Mouse (Mus musculus): ENCODE results near the gene Tollip.
"Not testable (repeated sequence)": the region's sequence is repeated elsewhere in the genome, so short reads cannot be mapped to it uniquely, and the experiment has no call there.

Tollip gene

GRCm38 (mm10) chr7:141934128-141934898, 16.0 kb upstream of the Tollip start:
- no peak for DNase-seq (ENCODE audit: low read depth, low spot score)

- DNase-seq (ENCODE audit: low read depth, low spot score): no peak
These were observed 10.3 kb upstream of the Tollip start for GRCm38 (mm10) chr7:141928642-141929041.

- no peak for DNase-seq (ENCODE audit: low read depth, low spot score)
These were observed 6.6 kb upstream of the Tollip start for GRCm38 (mm10) chr7:141924917-141925316.

- DNase-seq (ENCODE audit: low read depth, low spot score): not testable (repeated sequence)
These were observed 5.8 kb upstream of the Tollip start for GRCm38 (mm10) chr7:141924121-141924520.

- no peak for DNase-seq (ENCODE audit: low read depth, low spot score)
These were observed 7.0 kb downstream of the Tollip start for GRCm38 (mm10) chr7:141911305-141911704.

GRCm38 (mm10) chr7:141908591-141908990, 9.7 kb downstream of the Tollip start:
- DNase-seq (ENCODE audit: low read depth, low spot score): no peak

GRCm38 (mm10) chr7:141902791-141903190, 15.5 kb downstream of the Tollip start:
- DNase-seq (ENCODE audit: low read depth, low spot score): no peak

GRCm38 (mm10) chr7:141902269-141902729, 16.0 kb downstream of the Tollip start:
- peak; percentile 96 for DNase-seq (ENCODE audit: low read depth, low spot score)

- no peak for DNase-seq (ENCODE audit: low read depth, low spot score)
These were observed 16.5 kb downstream of the Tollip start for GRCm38 (mm10) chr7:141901825-141902224.

GRCm38 (mm10) chr7:141892151-141892550, 26.2 kb downstream of the Tollip start:
- DNase-seq (ENCODE audit: low read depth, low spot score): no peak

GRCm38 (mm10) chr7:141878813-141879212, 39.5 kb downstream of the Tollip start:
- DNase-seq (ENCODE audit: low read depth, low spot score): no peak

- no peak for DNase-seq (ENCODE audit: low read depth, low spot score)
These were observed 43.4 kb downstream of the Tollip start for GRCm38 (mm10) chr7:141874891-141875290.

- no peak for DNase-seq (ENCODE audit: low read depth, low spot score)
These were observed 47.8 kb downstream of the Tollip start for GRCm38 (mm10) chr7:141870553-141870952.

- no peak for DNase-seq (ENCODE audit: low read depth, low spot score)
These were observed 48.7 kb downstream of the Tollip start for GRCm38 (mm10) chr7:141869644-141870043.

- DNase-seq (ENCODE audit: low read depth, low spot score): no peak
These were observed 57.3 kb downstream of the Tollip start for GRCm38 (mm10) chr7:141861046-141861445.

- DNase-seq (ENCODE audit: low read depth, low spot score): no peak
These were observed 78.0 kb downstream of the Tollip start for GRCm38 (mm10) chr7:141840354-141840753.

GRCm38 (mm10) chr7:141838779-141839178, 79.5 kb downstream of the Tollip start, which contains the start of gene Muc5b:
Gene Muc5b (plus strand): TSS chr7:141839070.
- no peak for DNase-seq (ENCODE audit: low read depth, low spot score)

- DNase-seq (ENCODE audit: low read depth, low spot score): no peak
These were observed 81.9 kb downstream of the Tollip start for GRCm38 (mm10) chr7:141836423-141836822.

- no peak for DNase-seq (ENCODE audit: low read depth, low spot score)
These were observed 82.4 kb downstream of the Tollip start for GRCm38 (mm10) chr7:141835941-141836340.
